Mouse (Mus musculus) C2C12 (cell line): ENCODE measurements around the gene Cdc42ep1. TPM values are rescaled to one million over a fixed set of nuclear protein-coding genes. Genes with fewer than 3 reads are reported as not detected.

Source experiments
- H3K27me3 ChIP-seq: one replicate; pipeline ENCODE4 v1.6.1; 2011; ENCODE audit not compliant: control insufficient read depth, insufficient read depth, insufficient read length
- H3K36me3 ChIP-seq: one replicate; pipeline ENCODE4 v1.6.1; 2011; ENCODE audit not compliant: control insufficient read depth, insufficient read depth
- H3K4me3 ChIP-seq: one replicate; pipeline ENCODE4 v1.5.1; 2011; ENCODE audit warnings: mild to moderate bottlenecking, control low read depth; ENCODE audit not compliant: poor library complexity, insufficient read depth, severe bottlenecking
- H3K79me2 ChIP-seq: one replicate; pipeline ENCODE4 v1.6.1; 2011; ENCODE audit not compliant: control insufficient read depth, insufficient read depth
- H3K79me3 ChIP-seq: one replicate; pipeline ENCODE4 v1.6.1; 2011; ENCODE audit warnings: low read depth, control low read depth
- H3ac ChIP-seq: one replicate; pipeline ENCODE3; 2011; ENCODE audit warnings: low read depth; ENCODE audit not compliant: control insufficient read depth, insufficient read length
- CEBPB ChIP-seq: IDR thresholded peaks from one replicate; pipeline ENCODE4 v1.6.1; 2011; ENCODE audit warnings: low read depth, mild to moderate bottlenecking, control low read depth, moderate library complexity
- CTCF ChIP-seq: IDR thresholded peaks from one replicate; pipeline ENCODE4 v1.5.1; 2011; ENCODE audit not compliant: control insufficient read depth, insufficient read depth, insufficient read length
- FOSL1 ChIP-seq: IDR thresholded peaks from one replicate; pipeline ENCODE4 v1.8.0; 2011; ENCODE audit warnings: mild to moderate bottlenecking, low read length; ENCODE audit not compliant: poor library complexity, insufficient read depth, severe bottlenecking
- MAX ChIP-seq: IDR thresholded peaks from one replicate; pipeline ENCODE4 v1.6.1; 2011; ENCODE audit warnings: mild to moderate bottlenecking, control low read depth
- MYOD1 ChIP-seq: IDR thresholded peaks from one replicate; pipeline ENCODE4 v1.6.1; 2011; ENCODE audit warnings: low read depth; ENCODE audit not compliant: control insufficient read depth, insufficient read length
- MYOG ChIP-seq: IDR thresholded peaks from one replicate; pipeline ENCODE4 v1.6.1; 2011; ENCODE audit not compliant: control insufficient read depth, insufficient read length; ENCODE audit errors: extremely low read depth
- USF1 ChIP-seq: IDR thresholded peaks from one replicate; pipeline ENCODE4 v1.6.1; 2011; ENCODE audit warnings: low read depth, mild to moderate bottlenecking, control low read depth, moderate library complexity
- polyA plus RNA-seq: library from polyadenylated mRNA; unstranded; fragments of >200 nt; fragmentation: generic; extraction: Trizol; gene quantifications from one replicate; pipeline ENCODE4 v1.2.1, GENCODE M21; 2012; ENCODE audit warnings: missing spikeins

The Cdc42ep1 gene
- polyA plus RNA-seq, 1 experiment, result 55.2 TPM

DNA sequence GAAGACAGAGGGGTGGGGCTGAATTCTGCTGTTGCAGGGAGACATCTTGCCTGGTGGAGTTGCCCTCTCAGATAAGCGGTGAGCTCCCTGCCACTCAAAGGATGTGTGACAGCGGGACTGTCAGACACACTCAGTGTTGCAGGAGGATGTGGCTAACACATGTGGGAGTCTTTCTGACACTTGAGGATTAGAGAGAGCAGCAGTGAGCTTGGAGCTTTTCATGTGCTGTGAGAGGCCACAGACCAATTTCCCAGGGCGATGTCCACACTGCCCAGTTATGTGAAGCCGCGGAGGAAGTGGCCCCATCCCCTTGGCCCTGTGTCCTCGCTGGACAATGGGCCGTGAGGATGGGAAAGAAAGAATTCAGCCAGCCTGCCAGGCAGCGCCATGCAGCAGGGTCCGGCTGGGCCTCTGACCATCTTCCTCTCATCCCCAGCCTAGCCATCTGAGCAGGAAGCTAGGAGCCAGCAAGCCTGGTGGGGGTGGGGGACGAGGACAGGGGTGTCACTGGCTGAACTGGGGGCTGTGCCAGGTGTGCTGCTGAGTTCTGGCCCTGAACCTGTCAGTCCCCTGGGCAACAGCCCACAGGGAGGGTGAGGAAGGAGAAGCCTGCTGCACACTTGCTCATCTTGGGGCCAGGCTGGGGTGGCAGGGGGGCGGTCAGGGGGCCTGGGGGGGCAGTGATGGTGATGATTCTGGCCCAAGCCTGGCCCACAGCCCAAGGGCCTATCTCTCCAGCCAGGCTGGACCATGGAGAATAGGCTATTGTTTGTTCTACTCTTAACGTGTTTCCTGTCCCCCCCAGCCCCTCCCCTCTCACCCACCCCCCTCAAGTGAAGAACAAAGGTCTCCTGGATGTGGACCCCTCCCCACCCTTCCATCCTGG lies 7.0 kb upstream of the Cdc42ep1 start:
- Histone ChIP-seq H3K79me2 (no peaks in the 10 kb centered on the region), H3K36me3 (no peaks in the 10 kb centered on the region), H3K79me3 (no peaks in the 10 kb centered on the region), H3ac (peak overlapping the region; percentile 61), H3K27me3 (no peaks in the 10 kb centered on the region), H3K4me3 (no peak overlapping the region)
- TF ChIP-seq CEBPB, result no peak
- TF ChIP-seq MAX, result peak; percentile 87
- no peak for TF ChIP-seq USF1
- no peak for TF ChIP-seq MYOG
- TF ChIP-seq FOSL1, result no peak
- TF ChIP-seq CTCF, result no peak
- TF ChIP-seq MYOD1, result peak; percentile 13

GRCm38 (mm10) chr15:78836086-78836621 lies 6.3 kb upstream of the Cdc42ep1 start:
- H3K4me3 ChIP-seq, result no peak overlapping the region
- no peaks in the 10 kb centered on the region for H3K36me3 ChIP-seq
- no peaks in the 10 kb centered on the region for H3K27me3 ChIP-seq
- no peaks in the 10 kb centered on the region for H3K79me2 ChIP-seq
- TF ChIP-seq MYOD1 (peak; percentile 74), USF1 (no peak), MAX (peak; percentile 62), MYOG (no peak)
- H3ac ChIP-seq, result no peak overlapping the region
- no peaks in the 10 kb centered on the region for H3K79me3 ChIP-seq

- Histone ChIP-seq H3ac (no peak overlapping the region), H3K4me3 (no peak overlapping the region), H3K79me3 (peaks cover 18% of the 10 kb centered on the region), H3K79me2 (peaks cover 23% of the 10 kb centered on the region), H3K27me3 (no peaks in the 10 kb centered on the region), H3K36me3 (no peaks in the 10 kb centered on the region)
- TF ChIP-seq MAX (no peak), FOSL1 (no peak), USF1 (no peak), CEBPB (no peak), MYOD1 (no peak), MYOG (no peak), CTCF (no peak)
Observed at GRCm38 (mm10) chr15:78839744-78840143, 2.7 kb upstream of the Cdc42ep1 start.

- H3ac ChIP-seq, result no peak overlapping the region
- peaks cover 27% of the 10 kb centered on the region for H3K79me2 ChIP-seq
- peak; percentile 68 for TF ChIP-seq CEBPB
- no peak for TF ChIP-seq USF1
- no peak overlapping the region for H3K4me3 ChIP-seq
- peaks cover 21% of the 10 kb centered on the region for H3K79me3 ChIP-seq
- no peaks in the 10 kb centered on the region for H3K36me3 ChIP-seq
- H3K27me3 ChIP-seq, result no peaks in the 10 kb centered on the region
Observed at GRCm38 (mm10) chr15:78840241-78840640, 2.2 kb upstream of the Cdc42ep1 start.

DNA sequence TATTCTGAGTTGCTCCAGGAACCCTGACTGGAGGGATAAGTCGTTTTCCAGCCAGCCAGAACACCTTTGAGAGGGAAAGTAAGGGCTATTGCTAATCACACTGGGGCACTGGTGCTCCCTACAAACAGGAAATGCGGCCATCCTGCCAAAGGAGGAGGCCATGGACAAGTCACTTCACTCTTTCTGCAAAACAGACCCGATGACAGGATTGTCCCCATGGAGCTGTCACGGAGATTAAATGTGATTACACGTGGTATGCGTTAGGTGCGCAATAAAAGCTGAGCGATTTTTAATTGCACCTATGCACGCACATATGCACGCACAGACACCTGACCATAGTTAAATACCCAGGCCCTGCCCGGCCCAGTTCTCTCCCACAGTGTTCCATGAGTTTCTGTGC lies 1.7 kb upstream of the Cdc42ep1 start:
- Histone ChIP-seq H3K4me3 (no peak overlapping the region), H3K79me2 (peaks cover 32% of the 10 kb centered on the region), H3ac (no peak overlapping the region), H3K36me3 (peaks cover 3% of the 10 kb centered on the region), H3K79me3 (peaks cover 26% of the 10 kb centered on the region), H3K27me3 (no peaks in the 10 kb centered on the region)
- no peak for TF ChIP-seq MAX

- no peak for TF ChIP-seq USF1
- no peak for TF ChIP-seq MYOG
- no peak for TF ChIP-seq MYOD1
- TF ChIP-seq MAX, result no peak
- no peak for TF ChIP-seq CEBPB
- TF ChIP-seq CTCF, result no peak
- no peak for TF ChIP-seq FOSL1
- no peak overlapping the region for H3K4me3 ChIP-seq
Observed at GRCm38 (mm10) chr15:78841161-78841790, 1.1 kb upstream of the Cdc42ep1 start.

More at GRCm38 (mm10) chr15:78841161-78841790, 1.1 kb upstream of the Cdc42ep1 start:
- Histone ChIP-seq H3K36me3 (peaks cover 8% of the 10 kb centered on the region), H3K79me2 (peaks cover 37% of the 10 kb centered on the region), H3ac (no peak overlapping the region), H3K27me3 (no peaks in the 10 kb centered on the region), H3K79me3 (peaks cover 31% of the 10 kb centered on the region)
